Mouse (Mus musculus) liver, adult 2 months (tissue): ENCODE data around the gene Ptprn2. TPM values are rescaled to one million over a fixed set of nuclear protein-coding genes. Genes with fewer than 3 reads are reported as not detected.

Experiments used
- DNase-seq: peaks from one replicate; pipeline ENCODE4 v3.0.0-alpha.2; 2011; ENCODE audit warnings: low read depth, low spot score; ENCODE audit errors: extremely low read depth
- H3K27ac ChIP-seq: fragments of 200-500 bp; replicated peaks from 2 replicates; pipeline ENCODE4 v1.5.1; 2012; ENCODE audit warnings: low read depth, mild to moderate bottlenecking, control low read depth, inconsistent platforms, low read length; ENCODE audit not compliant: insufficient read depth
- H3K27me3 ChIP-seq: fragments of 200-500 bp; 2 replicates; pipeline ENCODE4 v1.6.1; 2012; ENCODE audit warnings: mild to moderate bottlenecking, moderate library complexity, low read length, inconsistent platforms; ENCODE audit not compliant: control insufficient read depth, insufficient read depth
- H3K36me3 ChIP-seq: fragments of 200-500 bp; 2 replicates; pipeline ENCODE4 v1.6.1; 2012; ENCODE audit warnings: low read length, inconsistent platforms; ENCODE audit not compliant: control insufficient read depth, insufficient read depth
- H3K4me1 ChIP-seq: fragments of 200-500 bp; 2 replicates; pipeline ENCODE4 v1.6.1; 2011; ENCODE audit warnings: low read length; ENCODE audit not compliant: control insufficient read depth, insufficient read depth
- H3K4me3 ChIP-seq: fragments of 200-500 bp; 2 replicates; pipeline ENCODE4 v1.5.1; 2011; ENCODE audit warnings: low read depth, mild to moderate bottlenecking, control low read depth, low read length, moderate library complexity; ENCODE audit not compliant: insufficient read depth
- H3K79me2 ChIP-seq: fragments of 200-500 bp; 2 replicates; pipeline ENCODE4 v1.6.1; 2012; ENCODE audit warnings: inconsistent platforms, mild to moderate bottlenecking, low read length, moderate library complexity; ENCODE audit not compliant: control insufficient read depth, insufficient read depth
- H3K9ac ChIP-seq: fragments of 200-500 bp; 2 replicates; pipeline ENCODE4 v1.6.1; 2012; ENCODE audit warnings: low read depth, mild to moderate bottlenecking, control low read depth, inconsistent platforms, low read length
- CTCF ChIP-seq: fragments of 200-500 bp; IDR thresholded peaks from 2 replicates; pipeline ENCODE4 v1.5.1; 2011; ENCODE audit warnings: low read depth, low read length, control low read depth
- POLR2A ChIP-seq: fragments of 200-500 bp; IDR thresholded peaks from 2 replicates; pipeline ENCODE4 v1.6.1; 2011; ENCODE audit warnings: low read length, control low read depth; ENCODE audit not compliant: insufficient read depth; ENCODE audit errors: extremely low read depth
- WGBS: fragments of 180-500 bp; shearing (Covaris S2); methylation state at CpG from one replicate; pipeline ENCODE4 v1.1.7; 2018; 5-methylcytosine and 5-hydroxymethylcytosine counted together
- polyA plus RNA-seq: library from polyadenylated mRNA; depleted of rRNA; stranded (reverse); fragments of >200 nt; gene quantifications from 2 replicates; pipeline ENCODE4 v1.2.3, GENCODE M21; 2012
- total RNA-seq: library from RNA; depleted of rRNA; stranded (reverse); fragments of >200 nt; gene quantifications from 2 replicates; pipeline ENCODE4 v1.2.3, GENCODE M21; 2014

The Ptprn2 gene
- total and polyA plus RNA-seq, 2 experiments = 0.06 TPM; not detected in 1

GRCm38 (mm10) chr12:116887496-116888281 lies 402.2 kb downstream of the Ptprn2 start:
- H3K9ac ChIP-seq = no peak overlapping the region
- no peak for TF ChIP-seq POLR2A
- TF ChIP-seq CTCF = no peak
- no peaks in the 10 kb centered on the region for H3K79me2 ChIP-seq
- H3K27ac ChIP-seq = no peak overlapping the region
- H3K36me3 ChIP-seq = no peaks in the 10 kb centered on the region
- no peak for DNase-seq
- H3K4me1 ChIP-seq = no peaks in the 10 kb centered on the region
- WGBS = 74% methylated on average over 6 of the region's 6 CpGs
- H3K27me3 ChIP-seq = no peaks in the 10 kb centered on the region
- no peak overlapping the region for H3K4me3 ChIP-seq

GRCm38 (mm10) chr12:116888856-116889255 lies 403.3 kb downstream of the Ptprn2 start:
- TF ChIP-seq POLR2A = no peak
- no peak for TF ChIP-seq CTCF
- Histone ChIP-seq H3K4me3 (no peak overlapping the region), H3K4me1 (no peaks in the 10 kb centered on the region), H3K36me3 (no peaks in the 10 kb centered on the region), H3K27ac (no peak overlapping the region), H3K9ac (no peak overlapping the region), H3K27me3 (no peaks in the 10 kb centered on the region), H3K79me2 (no peaks in the 10 kb centered on the region)
- WGBS = 84% methylated on average over 2 of the region's 2 CpGs
- DNase-seq = no peak

- no peaks in the 10 kb centered on the region for H3K79me2 ChIP-seq
- no peaks in the 10 kb centered on the region for H3K27me3 ChIP-seq
- no peak overlapping the region for H3K9ac ChIP-seq
- 87% methylated on average over 8 of the region's 8 CpGs for WGBS
- no peak overlapping the region for H3K27ac ChIP-seq
- H3K4me1 ChIP-seq = no peaks in the 10 kb centered on the region
- DNase-seq = no peak
- TF ChIP-seq CTCF (no peak), POLR2A (no peak)
- no peaks in the 10 kb centered on the region for H3K36me3 ChIP-seq
- H3K4me3 ChIP-seq = no peak overlapping the region
Observed at GRCm38 (mm10) chr12:116892584-116892983, 407.1 kb downstream of the Ptprn2 start.

DNA sequence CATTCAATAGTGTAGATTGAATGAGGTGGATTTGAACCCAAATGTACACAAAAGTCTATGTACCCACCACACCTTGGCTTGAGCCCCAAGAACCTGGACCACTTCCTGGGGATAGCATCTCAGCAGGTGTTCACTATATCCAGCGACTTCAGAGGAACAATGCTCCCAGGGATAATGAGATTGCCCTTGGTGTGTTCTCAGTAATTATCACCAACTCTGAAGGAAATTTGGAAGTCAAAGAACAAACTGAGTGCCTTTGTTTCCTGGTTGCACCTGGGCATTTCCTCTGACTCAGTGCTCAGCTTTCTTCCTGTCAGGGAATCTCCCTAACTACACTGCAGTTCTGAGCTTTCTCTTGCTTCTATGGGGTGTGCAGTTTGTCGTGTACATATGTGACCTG lies 411.1 kb downstream of the Ptprn2 start:
- DNase-seq = no peak
- no peak for TF ChIP-seq POLR2A
- TF ChIP-seq CTCF = no peak
- Histone ChIP-seq H3K27me3 (no peaks in the 10 kb centered on the region), H3K79me2 (no peaks in the 10 kb centered on the region), H3K4me1 (no peaks in the 10 kb centered on the region), H3K9ac (no peak overlapping the region), H3K36me3 (no peaks in the 10 kb centered on the region), H3K4me3 (no peak overlapping the region), H3K27ac (no peak overlapping the region)
- WGBS = 47% methylated on average over 2 of the region's 2 CpGs

- no peak for TF ChIP-seq POLR2A
- TF ChIP-seq CTCF = no peak
- H3K9ac ChIP-seq = no peak overlapping the region
- DNase-seq = no peak
- H3K79me2 ChIP-seq = no peaks in the 10 kb centered on the region
- no peaks in the 10 kb centered on the region for H3K27me3 ChIP-seq
- no peaks in the 10 kb centered on the region for H3K36me3 ChIP-seq
- H3K4me1 ChIP-seq = no peaks in the 10 kb centered on the region
- H3K27ac ChIP-seq = no peak overlapping the region
- H3K4me3 ChIP-seq = no peak overlapping the region
- 86% methylated on average over 3 of the region's 3 CpGs for whole genome bisulfite sequencing
Observed at GRCm38 (mm10) chr12:116901773-116902172, 416.3 kb downstream of the Ptprn2 start.

GRCm38 (mm10) chr12:116907424-116907823 lies 421.9 kb downstream of the Ptprn2 start:
- no peak for DNase-seq
- 52% methylated on average over 1 of the region's 1 CpGs for WGBS
- Histone ChIP-seq H3K4me1 (no peaks in the 10 kb centered on the region), H3K27ac (no peak overlapping the region), H3K9ac (no peak overlapping the region), H3K4me3 (no peak overlapping the region), H3K79me2 (no peaks in the 10 kb centered on the region), H3K36me3 (no peaks in the 10 kb centered on the region), H3K27me3 (no peaks in the 10 kb centered on the region)
- TF ChIP-seq POLR2A (no peak), CTCF (no peak)
